Comparison of ENCODE assay signal across 8 mouse cellular contexts in the genomic region with DNA sequence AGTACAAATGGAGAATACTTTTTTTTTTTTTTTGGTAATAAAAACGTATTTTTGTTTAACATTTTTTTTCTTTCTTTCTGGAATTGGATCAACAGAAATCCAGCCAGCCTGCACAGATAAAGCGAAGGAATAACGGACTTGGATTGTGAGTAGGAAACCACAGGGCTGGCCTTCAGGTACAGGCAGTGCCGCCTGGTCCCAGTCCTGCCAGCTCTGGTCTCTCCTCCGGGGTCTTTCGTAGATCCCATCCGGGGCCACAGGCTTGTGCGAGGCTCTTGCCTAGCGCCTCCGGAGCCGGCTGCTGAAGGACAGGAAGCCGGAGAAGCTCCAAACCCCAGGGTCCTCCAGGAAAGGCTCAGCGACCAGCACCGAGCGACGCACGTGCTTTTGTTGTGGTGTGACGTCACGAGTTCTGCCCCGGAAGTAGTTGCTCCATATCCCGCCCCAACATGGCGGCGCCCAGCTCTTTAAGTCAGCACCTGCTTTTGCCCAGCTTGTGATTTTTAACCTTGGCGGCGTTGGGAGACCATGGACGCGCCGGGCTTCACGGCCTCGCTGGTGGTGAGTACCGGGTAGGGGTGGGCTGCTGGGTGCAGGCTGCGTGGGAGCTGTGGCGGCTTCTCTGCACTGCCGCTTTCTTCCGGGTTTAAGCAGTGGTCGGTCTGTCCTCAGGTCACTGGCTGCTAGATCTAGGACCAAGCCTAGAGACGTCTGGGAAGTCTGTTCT. TPM values are rescaled to one million over a fixed set of nuclear protein-coding genes. Genes with fewer than 3 reads are reported as not detected.
A peak's percentile ranks its signal among the peaks of the same experiment; 100 is the strongest.
DNase-seq lines count a peak whose midpoint lies in the region; ATAC-seq and TF ChIP-seq lines count a peak whose summit lies in the region.

A gene (plus strand): TSS at position 435 of the 727 bp plus-strand sequence.

- peak; percentile 95 for DNase-seq in 3T3-L1 (ENCODE audit: low read depth, low spot score)
- DNase-seq in adrenal gland, postnatal 4 days (ENCODE audit: low spot score in 2 of 2) = peak; percentile 73 to 77
- DNase-seq in embryonic facial prominence, embryonic 14.5 days (ENCODE audit: low spot score) = peak; percentile 94
- peak; percentile 88 for DNase-seq in heart, adult 8-10 months (ENCODE audit: low spot score)
- DNase-seq in kidney, adult 9 months = peak; percentile 92
- peak; percentile 92 for DNase-seq in limb, embryonic 14.5 days (ENCODE audit: low spot score)
- peak; percentile 96 for DNase-seq in midbrain, postnatal 0 days (ENCODE audit: low spot score)
- peak; percentile 54 to 75 for DNase-seq in spleen, postnatal 14 days (ENCODE audit: low spot score in 2 of 2)

- 0 out of 2 replicates have a peak, but pooled peaks have one; percentile 15 for TF ChIP-seq POLR2A in limb, embryonic 14.5 days (IDR thresholded peaks at IDR 0.05; ENCODE audit: borderline replicate concordance, extremely low read depth, insufficient read depth, insufficient read length)

- peak within 1 kb of the TSS; percentile 81 for H3K4me2 ChIP-seq in embryonic facial prominence, embryonic 14.5 days (ENCODE audit: low read depth, low read length)
- peak within 1 kb of the TSS; percentile 70 for H3K4me2 ChIP-seq in limb, embryonic 14.5 days (replicated peaks; ENCODE audit: low read depth, low read length, severe bottlenecking)
- H3K4me2 ChIP-seq in midbrain, postnatal 0 days (ENCODE audit: low read depth, low read length, poor library complexity, severe bottlenecking) = peak within 1 kb of the TSS; percentile 73

- H3K36me3 ChIP-seq in embryonic facial prominence, embryonic 14.5 days (ENCODE audit: control insufficient read depth, insufficient read depth, low read length) = no peaks in the 10 kb centered on the region
- no peaks in the 10 kb centered on the region for H3K36me3 ChIP-seq in limb, embryonic 14.5 days (ENCODE audit: control insufficient read depth, insufficient read depth, low read length)
- H3K36me3 ChIP-seq in midbrain, postnatal 0 days (ENCODE audit: insufficient read depth, low read length) = no peaks in the 10 kb centered on the region

- ATAC-seq in embryonic facial prominence, embryonic 14.5 days (ENCODE audit: low read depth) = peak; percentile 98
- ATAC-seq in limb, embryonic 14.5 days (ENCODE audit: low FRiP score, low read depth) = peak; percentile 97
- ATAC-seq in midbrain, postnatal 0 days (ENCODE audit: low FRiP score) = peak; percentile 96

- H3K9ac ChIP-seq in embryonic facial prominence, embryonic 14.5 days (ENCODE audit: low read depth, low read length) = peak within 1 kb of the TSS; percentile 71
- H3K9ac ChIP-seq in limb, embryonic 14.5 days (ENCODE audit: low read depth, low read length, severe bottlenecking) = peak within 1 kb of the TSS; percentile 52
- peak within 1 kb of the TSS; percentile 64 for H3K9ac ChIP-seq in midbrain, postnatal 0 days (replicated peaks; ENCODE audit: low read length, poor library complexity, severe bottlenecking)

- H3K9me3 ChIP-seq in embryonic facial prominence, embryonic 14.5 days (ENCODE audit: control insufficient read depth, low read length) = no peaks in the 10 kb centered on the region
- H3K9me3 ChIP-seq in limb, embryonic 14.5 days (ENCODE audit: control insufficient read depth, low read length) = no peaks in the 10 kb centered on the region
- H3K9me3 ChIP-seq in midbrain, postnatal 0 days (ENCODE audit: low read length) = no peaks in the 10 kb centered on the region

- no peaks in the 10 kb centered on the region for H3K27me3 ChIP-seq in embryonic facial prominence, embryonic 14.5 days (replicated peaks; ENCODE audit: control insufficient read depth, insufficient read depth, low read length)
- H3K27me3 ChIP-seq in limb, embryonic 14.5 days (ENCODE audit: control insufficient read depth, insufficient read depth, low read length) = no peaks in the 10 kb centered on the region
- no peaks in the 10 kb centered on the region for H3K27me3 ChIP-seq in midbrain, postnatal 0 days (ENCODE audit: insufficient read depth, low read length)

- H3K4me1 ChIP-seq in embryonic facial prominence, embryonic 14.5 days (ENCODE audit: control insufficient read depth, insufficient read depth, low read length) = peaks cover 7% of the 10 kb centered on the region
- peaks cover 5% of the 10 kb centered on the region for H3K4me1 ChIP-seq in limb, embryonic 14.5 days (ENCODE audit: control insufficient read depth, insufficient read depth, low read length)
- H3K4me1 ChIP-seq in midbrain, postnatal 0 days (ENCODE audit: insufficient read depth, low read length) = peaks cover 8% of the 10 kb centered on the region; the same call in 1 of the 2 replicates

- TF ChIP-seq CTCF in midbrain, postnatal 0 days (IDR thresholded peaks at IDR 0.05) = no peak

- 1% methylated on average over 30 of the region's 37 CpGs for WGBS in embryonic facial prominence, embryonic 14.5 days
- under 1% methylated on average over 37 of the region's 37 CpGs for WGBS in limb, embryonic 14.5 days
- WGBS in midbrain, postnatal 0 days = under 1% methylated on average over 37 of the region's 37 CpGs

- no peak within 1 kb of the TSS; the same call in 1 of the 2 replicates for H3K27ac ChIP-seq in embryonic facial prominence, embryonic 14.5 days (replicated peaks; ENCODE audit: low read depth, low read length)
- H3K27ac ChIP-seq in limb, embryonic 14.5 days (replicated peaks; ENCODE audit: low read depth, low read length) = no peak within 1 kb of the TSS
- peak within 1 kb of the TSS; percentile 62 for H3K27ac ChIP-seq in midbrain, postnatal 0 days (ENCODE audit: low read depth, low read length)

- H3K4me3 ChIP-seq in embryonic facial prominence, embryonic 14.5 days (ENCODE audit: low read depth, low read length) = peak within 1 kb of the TSS; percentile 84
- H3K4me3 ChIP-seq in limb, embryonic 14.5 days (replicated peaks; ENCODE audit: low read length) = peak within 1 kb of the TSS; percentile 68
- H3K4me3 ChIP-seq in midbrain, postnatal 0 days (ENCODE audit: low read depth, low read length) = peak within 1 kb of the TSS; percentile 85

RNA-seq across cellular contexts. Expression of the gene that starts here (rescaled TPM):
- total RNA-seq in adrenal gland, postnatal 4 days (2021) = 10 to 100 TPM; 12.4 to 15.9 TPM
- 6.8 and 9.0 TPM in 2 replicates for polyA plus RNA-seq in embryonic facial prominence, embryonic 14.5 days (2014; fragmentation: Nextera tagmentation; extraction: Ambion mirVana)
- 10 to 100 TPM; 19.1 to 24.9 (median 23.6) TPM for total RNA-seq in heart, adult 8-10 months (2022)
- polyA plus RNA-seq in limb, embryonic 14.5 days (2012; rRNA removed) = 9.3 and 9.5 TPM in 2 replicates
- polyA plus RNA-seq in limb, embryonic 14.5 days (2014; fragmentation: Nextera tagmentation; extraction: Ambion mirVana) = 7.1 and 8.6 TPM in 2 replicates
- total RNA-seq in midbrain, postnatal 0 days (2014; rRNA removed) = 11.8 and 19.2 TPM in 2 replicates
- polyA plus RNA-seq in midbrain, postnatal 0 days (2015; fragmentation: Nextera tagmentation; extraction: Ambion mirVana) = 10.7 and 11.5 TPM in 2 replicates
